Mouse (Mus musculus): Measurements from ENCODE around the gene Lmo3.

Lmo3 gene

GRCm38 (mm10) chr6:138581734-138582505 lies at the start of gene Lmo3:
TSS of gene Lmo3 (minus strand) at chr6:138581968.
- ATAC-seq (ENCODE audit: insufficient number of reproducible peaks, low FRiP score, low TSS enrichment), result 0 out of 2 replicates have a peak, but pooled peaks have one; percentile 20

- no peak for ATAC-seq (ENCODE audit: insufficient number of reproducible peaks, low FRiP score, low TSS enrichment)
These were observed 39.0 kb upstream of the Lmo3 start for GRCm38 (mm10) chr6:138620786-138621185.

DNA sequence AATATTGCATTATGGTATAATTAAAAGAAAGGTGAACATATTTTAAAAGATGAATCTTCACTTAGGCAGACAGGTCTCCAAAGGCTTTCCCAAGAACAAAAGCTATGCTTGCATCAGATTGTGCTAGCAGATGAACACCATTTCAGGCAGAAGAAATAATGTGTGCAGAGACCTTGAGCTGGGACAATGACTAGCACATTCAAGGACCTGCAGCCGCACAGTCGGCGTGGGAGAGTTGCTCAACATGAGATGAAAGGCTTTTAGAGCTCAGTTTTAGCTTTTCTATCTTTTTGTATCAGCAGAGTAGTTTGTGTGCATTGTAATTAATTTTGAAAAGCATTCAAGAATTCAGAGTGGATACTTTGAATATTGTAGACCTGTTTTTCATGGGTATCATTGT lies 36.6 kb upstream of the Lmo3 start:
- no peak for ATAC-seq (ENCODE audit: insufficient number of reproducible peaks, low FRiP score, low TSS enrichment)

DNA sequence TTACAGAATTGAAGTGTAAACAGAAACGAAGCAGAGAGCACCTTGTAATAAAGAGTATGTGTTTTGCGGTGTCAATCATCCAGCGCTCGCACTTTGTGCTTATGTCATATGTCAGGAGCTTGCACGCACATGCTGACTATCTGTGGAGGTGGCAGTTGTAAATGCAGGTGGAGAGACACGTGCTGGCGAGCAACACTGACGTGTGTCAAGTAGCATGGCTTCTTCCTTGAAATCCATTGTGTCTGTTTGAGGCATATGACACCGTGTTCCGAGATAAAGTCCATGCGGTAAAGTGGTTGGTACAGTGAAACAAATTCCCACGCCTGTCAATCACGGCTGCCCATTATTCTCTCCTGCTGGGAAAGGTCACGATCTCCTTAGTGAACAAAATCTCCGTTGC lies 15.2 kb upstream of the Lmo3 start:
- no peak for ATAC-seq (ENCODE audit: insufficient number of reproducible peaks, low FRiP score, low TSS enrichment)

DNA sequence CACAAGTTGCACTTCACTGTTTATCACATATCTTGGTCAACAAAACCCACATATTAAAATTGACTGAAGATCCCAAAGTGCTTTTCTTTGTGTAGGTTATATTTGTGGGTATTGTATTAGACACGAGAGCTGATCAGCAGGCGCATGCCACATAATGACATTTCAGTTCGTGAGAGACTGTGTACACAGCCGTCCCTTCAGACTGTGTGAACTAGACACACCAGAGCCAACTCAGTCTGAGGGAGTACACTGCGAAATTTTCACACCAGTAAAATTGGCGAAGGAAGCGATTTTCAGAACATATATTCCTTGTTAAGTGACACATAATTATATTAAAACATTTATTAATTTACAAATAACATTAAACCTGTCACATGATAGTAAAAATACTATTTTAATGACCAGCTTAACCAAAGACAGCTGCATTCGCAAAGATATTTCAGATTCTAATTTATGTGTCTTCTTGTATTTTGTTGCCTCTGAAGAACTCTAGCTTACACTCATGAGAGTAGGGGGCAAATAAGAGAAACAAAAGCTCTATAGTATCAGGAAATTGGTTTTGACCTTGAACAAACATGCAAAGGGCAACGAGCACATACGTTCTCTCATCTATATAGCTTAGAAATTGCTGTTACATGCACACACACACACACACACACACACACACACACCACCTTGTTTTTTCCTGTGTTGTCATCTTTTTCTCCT lies 14.4 kb upstream of the Lmo3 start:
- no peak for ATAC-seq (ENCODE audit: insufficient number of reproducible peaks, low FRiP score, low TSS enrichment)

- ATAC-seq (ENCODE audit: insufficient number of reproducible peaks, low FRiP score, low TSS enrichment), result no peak
These were observed 1.5 kb upstream of the Lmo3 start for GRCm38 (mm10) chr6:138583314-138583713.

- no peak for ATAC-seq (ENCODE audit: insufficient number of reproducible peaks, low FRiP score, low TSS enrichment)
These were observed 785 bp upstream of the Lmo3 start for GRCm38 (mm10) chr6:138582506-138583000.

DNA sequence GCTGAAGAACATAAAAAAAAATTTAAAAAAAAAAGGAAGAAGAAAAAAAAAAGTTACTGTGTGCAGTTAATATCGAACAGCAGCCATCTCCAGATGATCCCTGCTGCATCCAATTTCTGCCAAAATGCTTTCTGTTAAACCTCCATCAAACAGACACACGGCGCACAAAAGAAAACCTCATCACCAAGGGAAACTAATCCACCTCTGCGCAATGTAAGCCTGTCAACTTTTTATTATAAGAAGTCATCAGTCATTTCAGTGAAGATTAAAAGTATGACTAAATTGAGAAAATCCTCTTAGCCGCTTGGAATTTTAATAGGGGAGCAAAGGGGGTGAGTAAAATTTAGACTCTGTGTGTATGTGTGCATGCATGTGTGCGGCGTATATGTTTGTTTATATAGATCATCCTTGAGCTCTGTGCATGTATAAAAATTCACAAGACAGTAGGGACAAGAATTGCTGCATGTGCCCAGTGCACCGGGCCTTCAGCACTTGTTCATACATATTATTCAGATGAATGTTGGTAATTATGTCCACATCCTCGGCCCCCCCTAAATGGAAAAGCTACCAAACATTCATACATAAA lies 1.2 kb downstream of the Lmo3 start:
- no peak for ATAC-seq (ENCODE audit: insufficient number of reproducible peaks, low FRiP score, low TSS enrichment)

DNA sequence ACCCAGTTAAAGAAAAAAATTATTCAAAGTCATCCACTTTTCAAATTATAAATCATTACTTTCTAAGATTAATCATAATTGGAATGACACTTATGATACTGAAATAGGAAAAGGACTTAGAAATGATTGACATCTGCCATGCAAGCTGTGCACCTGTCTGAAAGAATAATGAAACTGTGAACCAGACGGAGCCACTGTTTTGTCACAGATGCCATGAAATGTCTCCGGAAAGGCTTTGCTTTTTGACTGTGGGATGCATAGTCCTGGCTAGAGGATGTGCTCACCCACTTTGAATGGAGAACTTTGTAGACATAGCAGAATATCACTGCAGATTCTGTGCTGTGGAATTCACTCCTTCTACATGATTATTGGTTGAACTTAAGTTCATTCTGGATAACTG lies 18.4 kb downstream of the Lmo3 start:
- no peak for ATAC-seq (ENCODE audit: insufficient number of reproducible peaks, low FRiP score, low TSS enrichment)

DNA sequence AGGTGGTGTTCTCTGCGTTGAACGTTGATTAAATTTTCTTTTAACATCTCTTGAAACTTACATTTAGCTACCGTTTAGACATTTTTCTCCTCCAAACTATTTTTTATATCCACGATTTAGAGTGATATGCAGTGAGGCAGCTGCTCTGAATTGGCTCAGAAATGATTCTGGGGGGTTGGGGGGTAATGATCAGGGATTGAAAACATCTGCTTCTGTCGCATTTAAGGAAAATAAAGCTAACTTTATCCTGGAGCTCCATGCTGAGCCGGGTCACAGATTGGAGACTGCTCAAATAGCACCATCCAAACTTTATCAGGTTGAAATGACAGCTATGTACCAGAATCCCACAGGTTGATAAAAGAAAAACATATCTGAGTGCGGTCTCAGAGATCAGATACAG lies 29.6 kb downstream of the Lmo3 start:
- ATAC-seq (ENCODE audit: insufficient number of reproducible peaks, low FRiP score, low TSS enrichment), result no peak

- ATAC-seq (ENCODE audit: insufficient number of reproducible peaks, low FRiP score, low TSS enrichment), result no peak
These were observed 46.9 kb downstream of the Lmo3 start for GRCm38 (mm10) chr6:138534879-138535278.

DNA sequence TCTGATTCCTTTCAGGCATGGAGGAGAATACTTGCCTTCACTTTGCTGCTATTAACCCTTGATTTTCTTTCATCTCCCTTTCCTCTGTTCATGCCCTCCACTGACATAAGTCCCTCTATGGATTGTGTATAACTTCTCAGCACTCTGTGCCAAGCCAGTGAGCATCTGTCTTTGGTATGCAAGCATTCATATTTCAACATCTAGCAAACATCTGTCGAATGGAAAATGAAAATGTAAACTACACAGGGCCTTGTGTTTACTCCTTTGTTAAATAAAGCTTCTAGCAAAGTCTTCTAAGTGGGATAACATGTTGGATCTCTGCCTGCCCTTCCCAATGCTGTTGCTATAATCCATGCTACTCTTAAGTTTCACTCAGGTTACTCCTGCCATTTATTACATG lies 75.1 kb downstream of the Lmo3 start:
- no peak for ATAC-seq (ENCODE audit: insufficient number of reproducible peaks, low FRiP score, low TSS enrichment)

GRCm38 (mm10) chr6:138503946-138504345 lies 77.8 kb downstream of the Lmo3 start:
- ATAC-seq (ENCODE audit: insufficient number of reproducible peaks, low FRiP score, low TSS enrichment), result no peak

DNA sequence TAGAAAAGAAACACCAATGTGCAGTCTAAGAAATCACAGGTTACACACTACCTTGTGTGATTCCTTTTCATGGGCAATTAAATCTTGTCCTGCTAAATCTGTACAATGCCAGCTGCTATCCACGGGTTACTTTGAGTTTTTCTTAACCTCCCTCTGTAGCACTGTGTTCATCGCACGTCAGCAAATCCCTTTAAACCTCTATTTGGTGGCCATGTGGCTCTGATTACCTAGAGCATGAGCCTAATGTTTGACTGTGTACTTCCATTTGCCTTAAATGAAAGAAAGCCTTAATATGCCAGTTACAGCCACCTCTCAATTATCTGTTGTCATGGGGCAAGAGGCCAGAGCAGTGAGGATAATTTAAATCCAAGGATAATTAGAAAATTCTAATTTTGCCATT lies 98.9 kb downstream of the Lmo3 start:
- no peak for ATAC-seq (ENCODE audit: insufficient number of reproducible peaks, low FRiP score, low TSS enrichment)

GRCm38 (mm10) chr6:138477611-138478010 lies 104.2 kb downstream of the Lmo3 start:
- peak; percentile 56; the same call in 1 of the 2 replicates for ATAC-seq (ENCODE audit: insufficient number of reproducible peaks, low FRiP score, low TSS enrichment)

GRCm38 (mm10) chr6:138469204-138469603 lies 112.6 kb downstream of the Lmo3 start:
- no peak for ATAC-seq (ENCODE audit: insufficient number of reproducible peaks, low FRiP score, low TSS enrichment)

DNA sequence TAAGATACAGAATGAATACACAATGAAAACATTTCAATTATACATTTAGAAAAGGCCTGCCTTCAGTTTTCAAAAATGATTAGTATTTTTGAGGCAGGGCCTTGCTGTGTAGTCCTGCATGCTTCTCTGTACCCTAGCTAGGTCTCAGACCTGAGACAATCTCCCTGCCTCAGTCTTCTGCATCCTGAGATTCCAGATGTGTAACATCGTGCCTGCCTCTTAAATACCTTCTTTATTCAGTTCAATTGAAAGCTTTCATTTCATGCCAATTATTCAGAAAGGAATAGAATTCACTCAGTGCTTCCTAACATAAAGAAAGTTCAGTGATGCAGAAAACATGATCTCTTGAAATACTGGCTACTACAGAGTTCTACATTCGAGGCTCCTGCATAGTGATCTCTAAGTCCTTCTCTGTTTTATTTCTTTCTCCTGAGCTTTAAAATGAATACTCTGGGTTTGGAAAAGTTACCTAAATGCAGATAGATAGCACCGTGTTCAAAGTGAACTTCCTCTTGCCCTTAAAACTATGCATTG lies 137.2 kb downstream of the Lmo3 start:
- ATAC-seq (ENCODE audit: insufficient number of reproducible peaks, low FRiP score, low TSS enrichment), result no peak

- ATAC-seq (ENCODE audit: insufficient number of reproducible peaks, low FRiP score, low TSS enrichment), result no peak
These were observed 144.4 kb downstream of the Lmo3 start for GRCm38 (mm10) chr6:138437351-138437750.

- ATAC-seq (ENCODE audit: insufficient number of reproducible peaks, low FRiP score, low TSS enrichment), result no peak
These were observed 145.0 kb downstream of the Lmo3 start for GRCm38 (mm10) chr6:138436813-138437212.

- ATAC-seq (ENCODE audit: insufficient number of reproducible peaks, low FRiP score, low TSS enrichment), result no peak
These were observed 154.4 kb downstream of the Lmo3 start for GRCm38 (mm10) chr6:138427394-138427793.

DNA sequence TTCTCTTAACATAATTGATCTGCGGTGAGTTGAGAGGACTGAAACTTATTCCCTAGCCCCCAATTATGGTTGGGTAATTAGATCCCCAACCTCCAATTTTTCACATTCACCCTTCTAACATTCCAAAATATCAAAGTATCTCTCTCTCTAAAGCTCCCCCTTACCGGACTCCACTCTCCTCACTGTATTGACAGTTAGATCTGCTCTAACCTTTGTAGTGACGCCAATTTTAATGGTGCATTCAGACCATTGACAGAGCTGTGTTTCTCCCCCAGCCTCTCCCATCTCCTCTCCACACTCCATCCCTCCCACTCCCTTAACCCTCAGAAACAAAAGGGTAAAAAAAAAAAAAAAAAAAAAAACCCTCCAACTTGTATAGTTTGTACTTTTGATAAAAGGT lies 154.9 kb downstream of the Lmo3 start:
- ATAC-seq (ENCODE audit: insufficient number of reproducible peaks, low FRiP score, low TSS enrichment), result no peak
